Mouse (Mus musculus): ENCODE data around the gene Zfp329.

DNA sequence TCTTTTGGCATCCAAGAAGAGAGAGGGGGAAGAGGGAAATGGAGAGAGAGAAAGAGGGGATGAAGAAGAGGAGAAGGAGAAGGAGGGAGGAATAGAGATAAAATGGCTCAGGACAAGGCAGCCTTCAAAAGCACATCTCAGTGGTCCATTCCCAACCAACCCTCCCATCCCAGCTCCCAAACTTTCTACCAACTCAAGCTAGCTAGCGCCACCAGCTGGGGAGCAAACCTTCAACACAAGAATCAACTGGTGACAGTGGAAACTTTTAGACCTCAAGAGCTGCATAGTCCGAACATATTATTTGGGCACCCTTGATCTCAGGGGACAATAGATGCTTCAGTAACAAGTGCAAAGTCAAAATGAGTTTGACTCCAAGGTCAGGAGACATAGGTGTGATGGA, 20.7 kb downstream of the Zfp329 start:
- no peak for TF ChIP-seq POLR2A (IDR thresholded peaks at IDR 0.05; ENCODE audit: insufficient read length, low read depth)
- TF ChIP-seq MYOG (IDR thresholded peaks at IDR 0.05; ENCODE audit: control insufficient read depth in 1 of 3, insufficient read depth in 1 of 3, insufficient read length in 2 of 3, low read depth in 2 of 3): no peak
- no peak for TF ChIP-seq TCF12 (IDR thresholded peaks at IDR 0.05; ENCODE audit: insufficient read depth, poor library complexity, severe bottlenecking)
